Mouse (Mus musculus): ENCODE results near the gene Gm3194.
"Not testable (repeated sequence)": the region's sequence is repeated elsewhere in the genome, so short reads cannot be mapped to it uniquely, and the experiment has no call there.

- not testable (repeated sequence) for TF ChIP-seq POLR2A (IDR thresholded peaks at IDR 0.05; ENCODE audit: extremely low read depth, insufficient read depth, low read length); CTCF (IDR thresholded peaks at IDR 0.05; ENCODE audit: low read depth, low read length)
These were observed 5.2 kb upstream of the Gm3194 start for GRCm38 (mm10) chr14:5460469-5460868.
